In genomic region chr3:27285072-27285471, GRCm38 (mm10) we compare ENCODE assay signal across 8 mouse cellular contexts. TPM values are rescaled to one million over a fixed set of nuclear protein-coding genes. Genes with fewer than 3 reads are reported as not detected.
DNase-seq lines count a peak whose midpoint lies in the region; ATAC-seq and TF ChIP-seq lines count a peak whose summit lies in the region.
"Had no signal": no experiment of that assay in that cellular context is flagged by ENCODE, and none has a peak within 500 bp of the region (broad histone marks: within the 10 kb centered on the region; RNA-seq: fewer than 3 reads in every experiment).

No protein-coding gene starts in this region.

- no peak overlapping the region for H3K4me3 ChIP-seq in liver, postnatal 0 days (ENCODE audit: low read depth, low read length)
- H3K4me3 ChIP-seq in kidney, embryonic 14.5 days (ENCODE audit: low read length): no peak overlapping the region

- no peak overlapping the region for H3K4me2 ChIP-seq in liver, postnatal 0 days (ENCODE audit: low read depth, low read length)
- H3K4me2 ChIP-seq in kidney, embryonic 14.5 days (replicated peaks; ENCODE audit: low read depth, low read length): no peak overlapping the region

- peaks cover 11% of the 10 kb centered on the region for H3K4me1 ChIP-seq in liver, postnatal 0 days (ENCODE audit: insufficient read depth)
- 0 out of 2 replicates have a peak, but pooled peaks cover 9% of the 10 kb centered on the region for H3K4me1 ChIP-seq in kidney, embryonic 14.5 days (ENCODE audit: control insufficient read depth, insufficient read depth, low read length)

- ATAC-seq in liver, postnatal 0 days: no peak; the same call in 1 of the 2 replicates
- no peak for ATAC-seq in kidney, embryonic 14.5 days (ENCODE audit: low FRiP score, low TSS enrichment)
- 0 out of 2 replicates have a peak, but pooled peaks have one; percentile 15 for ATAC-seq in megakaryocyte progenitor cell, adult 5-6 weeks (replicated peaks; ENCODE audit: poor library complexity)

- 30% methylated on average over 9 of the region's 9 CpGs for WGBS in liver, postnatal 0 days (ENCODE audit: insufficient replicate concordance)
- WGBS in kidney, embryonic 14.5 days: 41% methylated on average over 9 of the region's 9 CpGs

- DNase-seq in liver, postnatal 0 days: no peak
- no peak for DNase-seq in liver
- DNase-seq in adrenal gland, postnatal 14 days: peak; percentile 41
- no peak for DNase-seq in cerebellum, adult 9-11 months
- no peak for DNase-seq in frontal cortex, postnatal 36 days (ENCODE audit: low spot score in 2 of 2)
- DNase-seq: cerebellum, postnatal 25 days had no signal

- no peak overlapping the region for H3K9ac ChIP-seq in liver, postnatal 0 days (replicated peaks)
- no peak overlapping the region for H3K9ac ChIP-seq in kidney, embryonic 14.5 days (ENCODE audit: low read depth, low read length)

- H3K36me3 ChIP-seq in liver, postnatal 0 days (replicated peaks; ENCODE audit: insufficient read depth, low read length): no peaks in the 10 kb centered on the region
- no peaks in the 10 kb centered on the region for H3K36me3 ChIP-seq in kidney, embryonic 14.5 days (ENCODE audit: control insufficient read depth, insufficient read depth, low read length)

- 0 out of 2 replicates have a peak overlapping the region, but pooled peaks have one; percentile 6 for H3K27ac ChIP-seq in liver, postnatal 0 days (ENCODE audit: low read depth)
- 0 out of 2 replicates have a peak overlapping the region, but pooled peaks have one; percentile 18 for H3K27ac ChIP-seq in kidney, embryonic 14.5 days (ENCODE audit: low read depth, low read length)

- TF ChIP-seq CTCF in liver, postnatal 0 days (IDR thresholded peaks at IDR 0.05; ENCODE audit: low read depth): no peak

- no peaks in the 10 kb centered on the region for H3K27me3 ChIP-seq in liver, postnatal 0 days (ENCODE audit: insufficient read depth, low read length)
- H3K27me3 ChIP-seq in kidney, embryonic 14.5 days (ENCODE audit: control insufficient read depth, insufficient read depth, low read length): no peaks in the 10 kb centered on the region

- TF ChIP-seq EP300 in liver, postnatal 0 days (IDR thresholded peaks at IDR 0.05; ENCODE audit: low read depth): no peak

- H3K9me3 ChIP-seq in liver, postnatal 0 days (ENCODE audit: low read length): no peaks in the 10 kb centered on the region
- no peaks in the 10 kb centered on the region for H3K9me3 ChIP-seq in kidney, embryonic 14.5 days (ENCODE audit: control insufficient read depth, low read length)

RNA-seq across cellular contexts. Expression of gene Tnfsf10, which starts 31.8 kb away (rescaled TPM):
- polyA plus RNA-seq in liver, postnatal 0 days (2015; fragmentation: Nextera tagmentation; extraction: Ambion mirVana): 0.23 and 0.37 TPM in 2 replicates
- 12.7 and 14.5 TPM in 2 replicates for total RNA-seq in adrenal gland, postnatal 14 days (2021)
- 0.10 and 0.38 TPM in 2 replicates for polyA plus RNA-seq in kidney, embryonic 14.5 days (2014; fragmentation: Nextera tagmentation; extraction: Ambion mirVana)
- 3.8 and 7.3 TPM in 2 replicates for total RNA-seq in megakaryocyte progenitor cell, adult 5-6 weeks (2015)
- total RNA-seq in megakaryocyte progenitor cell, adult 5-6 weeks (2017): 3.9 and 4.7 TPM in 2 replicates
